Mouse (Mus musculus) lung, adult 2 months (tissue): ENCODE results near the gene Sipa1l1.

Experiments
- CTCF ChIP-seq: fragments of 200-500 bp; IDR thresholded peaks from 2 replicates; pipeline ENCODE4 v1.5.1; 2011; ENCODE audit warnings: mild to moderate bottlenecking, low read length, control low read depth; ENCODE audit not compliant: insufficient read depth
- POLR2A ChIP-seq: fragments of 200-500 bp; IDR thresholded peaks from 2 replicates; pipeline ENCODE4 v1.6.1; 2011; ENCODE audit warnings: low read depth, mild to moderate bottlenecking, control low read depth, low read length, borderline replicate concordance; ENCODE audit errors: extremely low read depth

GRCm38 (mm10) chr12:82427416-82427815 lies 258.3 kb downstream of the Sipa1l1 start:
- TF ChIP-seq POLR2A (no peak), CTCF (no peak)
